Mouse (Mus musculus): ENCODE measurements around the gene Spata45. TPM values are rescaled to one million over a fixed set of nuclear protein-coding genes. Genes with fewer than 3 reads are reported as not detected.

The Spata45 gene
- polyA plus RNA-seq, 1 experiment from 2014 or later = not detected

Other genes with a start within 250 kb of the Spata45 start
- 13.0 and 16.3 TPM in 2 replicates for gene Rps6kc1, start 124.9 kb upstream of the Spata45 start, polyA plus RNA-seq (2016; fragmentation: Nextera tagmentation; extraction: Ambion mirVana)
- gene Angel2, start 111.5 kb upstream of the Spata45 start, polyA plus RNA-seq (2016; fragmentation: Nextera tagmentation; extraction: Ambion mirVana) = 51.3 and 55.0 TPM in 2 replicates
- 56.3 and 64.0 TPM in 2 replicates for gene Vash2, start 57.3 kb upstream of the Spata45 start, polyA plus RNA-seq (2016; fragmentation: Nextera tagmentation; extraction: Ambion mirVana)
- gene Flvcr1, start 10.5 kb upstream of the Spata45 start, polyA plus RNA-seq (2016; fragmentation: Nextera tagmentation; extraction: Ambion mirVana) = 6.9 and 8.7 TPM in 2 replicates
- gene Tatdn3, start 26.3 kb downstream of the Spata45 start, polyA plus RNA-seq (2016; fragmentation: Nextera tagmentation; extraction: Ambion mirVana) = 10.4 and 12.5 TPM in 2 replicates
- 36.3 and 37.5 TPM in 2 replicates for gene Nsl1, start 26.4 kb downstream of the Spata45 start, polyA plus RNA-seq (2016; fragmentation: Nextera tagmentation; extraction: Ambion mirVana)
- 8.1 and 11.1 TPM in 2 replicates for gene Batf3, start 61.2 kb downstream of the Spata45 start, polyA plus RNA-seq (2016; fragmentation: Nextera tagmentation; extraction: Ambion mirVana)
- not detected in 2 replicates for gene Fam71a, start 128.2 kb downstream of the Spata45 start, polyA plus RNA-seq (2016; fragmentation: Nextera tagmentation; extraction: Ambion mirVana)
- gene Atf3, start 181.4 kb downstream of the Spata45 start, polyA plus RNA-seq (2016; fragmentation: Nextera tagmentation; extraction: Ambion mirVana) = 1.8 and 2.8 TPM in 2 replicates

Measured in limb, embryonic 10.5 days (tissue).